Mouse (Mus musculus) liver, adult (tissue): ENCODE data around the gene Tshb.

Experiments used
- GATA4 ChIP-seq: IDR thresholded peaks from 2 replicates; pipeline ENCODE4 v1.6.1; 2014; ENCODE audit warnings: mild to moderate bottlenecking, low read length; ENCODE audit not compliant: insufficient replicate concordance

The Tshb gene

DNA sequence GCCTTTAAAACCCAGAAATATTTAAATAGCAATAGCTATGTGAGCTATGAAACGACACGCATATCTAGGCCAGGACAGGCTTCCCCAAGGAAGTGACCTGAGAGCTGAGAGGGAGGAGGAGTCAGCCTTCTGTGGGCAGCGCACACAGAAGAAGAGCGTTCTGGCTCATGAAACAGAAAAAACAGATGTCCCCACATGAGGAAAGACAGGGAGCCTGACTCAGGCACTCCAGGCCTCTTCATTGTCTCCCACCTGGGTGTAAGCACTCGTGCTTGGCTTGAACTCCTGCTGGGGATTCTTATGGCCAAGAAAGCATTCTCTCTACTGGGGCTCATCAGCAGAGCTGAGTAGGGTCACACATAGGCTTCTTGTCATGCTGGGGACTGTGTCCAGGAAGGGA, 37.9 kb downstream of the Tshb start:
- no peak for TF ChIP-seq GATA4

DNA sequence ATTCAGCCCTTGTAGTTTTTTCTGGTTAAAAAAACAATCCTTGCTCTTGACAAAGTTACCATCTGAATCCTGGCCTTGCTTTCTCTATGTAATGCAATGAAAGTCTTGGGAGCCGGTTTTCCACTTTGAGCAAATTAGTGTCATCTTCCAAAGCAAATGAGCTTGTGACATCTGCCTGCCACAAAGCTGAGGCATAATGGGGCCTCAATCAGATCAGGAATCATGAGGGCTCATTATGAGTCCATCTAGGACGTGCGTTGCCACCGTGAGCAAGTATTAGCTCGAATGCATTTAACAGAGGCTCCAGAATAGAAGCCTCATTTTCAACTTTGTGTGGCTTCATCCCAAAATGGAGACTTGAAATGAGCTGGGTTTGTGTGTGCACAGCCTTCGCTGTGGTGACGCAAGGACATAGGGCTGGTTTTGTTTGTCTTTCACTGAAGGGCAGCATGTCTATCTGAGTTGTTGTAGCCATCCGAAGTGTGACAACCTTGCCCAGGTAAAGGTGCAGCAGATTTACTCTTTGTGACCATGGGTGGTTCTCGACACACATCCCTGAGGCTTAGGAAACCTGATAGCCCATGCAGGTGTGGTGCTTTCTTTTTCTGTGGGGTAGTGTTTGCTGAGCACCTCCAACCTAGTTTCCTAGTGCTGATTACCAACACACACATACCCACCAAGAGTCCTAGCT, 38.6 kb downstream of the Tshb start:
- no peak for TF ChIP-seq GATA4

DNA sequence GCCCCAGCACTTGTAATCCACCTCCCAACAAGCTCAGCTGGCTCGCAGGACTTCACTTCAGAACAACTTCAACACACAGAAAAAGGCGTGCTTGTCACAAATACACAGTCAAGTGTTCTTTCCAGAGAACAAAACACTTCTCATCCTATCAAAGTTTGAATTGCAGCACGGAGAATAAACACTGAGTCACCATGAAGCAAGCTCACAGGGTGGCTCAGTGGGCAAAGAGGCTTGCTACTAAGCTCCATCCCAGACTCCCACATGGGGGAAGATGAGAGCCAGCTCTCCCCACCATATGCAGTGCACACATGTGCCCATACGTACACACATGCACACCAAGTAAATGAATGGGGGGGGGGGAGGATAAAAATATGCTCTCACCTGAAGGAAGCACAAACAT, 39.3 kb downstream of the Tshb start:
- TF ChIP-seq GATA4, result no peak

DNA sequence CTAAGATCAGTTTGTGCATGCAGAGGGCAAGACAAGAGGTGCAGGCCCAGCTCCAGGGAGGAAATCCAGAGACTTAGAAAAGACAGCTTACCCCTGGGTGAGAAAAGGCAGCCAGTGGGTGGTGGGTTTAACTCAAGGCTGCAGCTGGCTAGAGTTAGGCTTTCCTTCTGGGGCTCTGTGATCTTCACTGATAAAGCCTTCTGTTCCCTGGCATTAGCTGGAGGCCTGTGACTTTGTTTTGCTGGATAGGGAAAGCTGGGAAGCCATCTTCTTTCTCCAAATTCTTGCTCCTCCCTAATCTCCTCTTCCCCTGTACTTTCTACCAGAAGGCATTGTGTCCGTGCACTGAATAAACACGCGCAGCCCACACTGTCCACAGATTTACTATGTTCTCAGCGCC, 39.8 kb downstream of the Tshb start:
- TF ChIP-seq GATA4, result no peak

DNA sequence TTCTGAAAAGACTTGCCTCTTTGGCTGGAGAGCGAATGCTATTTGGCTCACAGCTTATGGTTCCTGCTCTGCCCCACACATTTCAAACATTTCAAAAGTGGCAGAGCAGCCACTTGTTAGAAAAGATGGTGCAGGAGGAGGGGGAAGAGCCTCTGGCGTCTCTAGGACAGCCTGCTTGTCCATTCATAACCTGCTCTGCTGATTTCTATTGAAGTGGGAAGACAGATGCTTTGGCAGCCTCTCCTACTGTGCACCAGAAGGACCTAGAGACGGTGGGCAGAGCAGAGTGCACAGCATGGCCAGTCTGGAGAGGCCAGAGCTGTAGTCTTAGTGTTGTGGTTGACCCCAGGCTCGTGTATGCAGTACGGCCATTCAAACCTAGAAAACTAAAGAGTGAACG, 43.6 kb downstream of the Tshb start:
- TF ChIP-seq GATA4, result no peak

DNA sequence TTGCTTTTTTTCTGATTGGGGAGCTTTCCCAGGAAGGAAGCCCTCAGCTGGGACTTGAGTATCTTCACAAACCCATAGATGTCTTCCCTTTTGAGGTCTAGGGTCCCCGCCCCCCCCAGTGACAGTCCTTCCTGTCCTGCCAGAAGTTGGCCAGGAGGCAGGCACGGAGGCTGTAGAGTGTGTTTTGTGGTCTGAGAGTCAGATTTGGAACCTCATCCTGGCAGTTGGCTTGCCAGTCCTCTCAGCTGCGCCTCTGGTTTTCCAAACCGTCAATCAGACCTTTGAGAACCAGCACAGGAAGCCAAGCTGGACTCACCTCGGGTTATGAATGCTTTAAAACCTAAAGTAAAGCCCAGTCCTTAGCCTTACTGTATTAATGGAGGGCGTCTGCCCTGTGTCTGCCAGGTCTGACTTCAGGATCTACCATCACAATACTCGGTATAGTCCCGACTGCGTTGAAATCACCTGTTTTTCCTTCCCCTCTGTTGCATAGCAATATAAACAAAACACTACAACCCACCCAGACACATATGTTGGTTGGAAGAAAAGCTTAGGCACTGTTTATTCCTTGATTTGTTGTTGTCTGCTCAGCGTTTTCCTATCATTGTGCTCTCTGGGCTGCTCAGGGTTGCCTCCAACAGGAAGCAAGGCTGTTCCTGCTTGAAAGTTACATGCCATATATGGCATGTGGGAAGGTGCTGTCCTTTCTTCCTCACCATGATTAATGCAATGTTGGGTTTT, 44.2 kb downstream of the Tshb start:
- peak; percentile 73 for TF ChIP-seq GATA4

DNA sequence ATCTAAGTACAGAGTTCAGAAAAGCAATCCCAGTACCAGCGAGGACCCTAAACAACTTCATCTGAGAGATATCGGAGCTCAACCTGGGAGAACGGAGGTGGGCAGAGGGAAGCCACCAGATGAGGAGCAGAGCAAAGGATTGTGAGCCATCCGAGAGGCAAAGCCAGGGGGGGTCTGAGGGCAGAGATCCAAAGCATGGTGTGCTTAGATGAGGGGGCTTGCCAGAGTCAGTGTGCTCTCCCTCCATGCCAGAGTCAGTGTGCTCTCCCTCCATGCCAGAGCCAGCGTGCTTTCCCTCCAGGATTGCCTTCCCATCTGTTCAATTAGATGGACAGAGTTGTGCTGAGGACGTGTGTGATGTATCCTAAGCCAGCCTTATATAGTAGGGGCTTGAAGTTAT, 45.4 kb downstream of the Tshb start:
- TF ChIP-seq GATA4, result no peak

DNA sequence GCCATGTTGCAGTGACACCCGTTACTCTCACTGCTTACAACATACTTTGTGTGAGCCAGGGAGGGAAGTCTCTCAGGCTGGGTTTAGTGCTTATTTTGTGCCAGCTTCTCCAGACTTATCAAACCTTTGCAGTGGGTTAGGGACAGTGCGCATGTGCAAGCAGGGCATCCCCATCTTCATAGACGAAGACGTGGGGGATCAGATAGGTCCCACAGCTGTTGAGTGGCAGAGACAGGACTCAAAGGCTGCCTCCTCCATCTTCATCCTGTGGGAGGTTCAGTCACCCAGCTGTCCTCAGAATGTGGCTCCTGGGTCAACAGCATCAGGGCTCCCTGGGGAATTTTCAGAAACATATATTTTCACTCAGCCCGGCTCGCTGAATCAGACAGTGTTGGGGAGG, 46.1 kb downstream of the Tshb start:
- TF ChIP-seq GATA4, result no peak

DNA sequence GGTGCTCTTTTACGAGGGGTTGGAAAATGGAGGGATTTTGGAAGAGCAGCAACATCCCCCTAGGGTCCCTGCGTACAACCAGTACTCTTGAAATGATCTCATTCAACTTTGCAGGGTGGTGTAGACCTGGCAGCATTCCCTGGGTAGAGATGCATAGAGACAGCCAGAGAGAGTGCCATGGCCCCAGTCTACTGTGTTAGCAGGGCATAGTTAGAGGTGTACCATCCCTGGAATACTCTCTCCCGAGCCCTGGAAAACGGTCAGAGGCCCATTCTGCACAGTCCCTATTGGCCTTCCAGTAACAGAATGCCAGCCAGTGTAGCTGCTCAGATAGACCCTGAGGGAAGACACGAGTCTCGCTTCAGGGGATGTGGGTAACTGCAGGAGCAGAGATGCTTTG, 46.9 kb downstream of the Tshb start:
- no peak for TF ChIP-seq GATA4

DNA sequence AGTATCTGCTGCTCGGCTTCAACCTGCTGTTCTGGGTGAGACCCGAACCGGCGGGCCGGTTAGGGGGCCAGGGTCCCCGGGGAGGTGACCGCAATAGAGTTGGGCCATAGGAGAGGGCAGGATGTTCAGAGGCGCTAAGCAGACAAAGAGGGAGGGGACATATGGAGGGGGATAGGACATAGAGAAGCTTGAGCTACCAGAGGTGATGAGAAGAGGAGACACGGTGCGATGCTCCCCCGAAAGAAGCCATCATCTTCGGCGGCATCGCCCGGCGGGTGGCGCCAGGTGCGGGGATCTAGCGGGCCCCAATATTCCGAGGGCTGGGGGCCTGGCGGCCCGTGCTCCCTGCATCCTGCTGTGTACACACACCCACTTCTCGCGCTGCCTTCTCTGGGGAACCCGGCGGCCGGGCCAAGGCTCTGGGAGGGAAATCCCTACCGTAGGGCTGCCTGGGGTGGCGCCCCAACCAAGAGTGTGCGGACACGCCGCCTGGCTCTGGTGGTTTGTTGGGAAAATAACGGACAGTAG, 47.4 kb downstream of the Tshb start:
- TF ChIP-seq GATA4, result no peak

DNA sequence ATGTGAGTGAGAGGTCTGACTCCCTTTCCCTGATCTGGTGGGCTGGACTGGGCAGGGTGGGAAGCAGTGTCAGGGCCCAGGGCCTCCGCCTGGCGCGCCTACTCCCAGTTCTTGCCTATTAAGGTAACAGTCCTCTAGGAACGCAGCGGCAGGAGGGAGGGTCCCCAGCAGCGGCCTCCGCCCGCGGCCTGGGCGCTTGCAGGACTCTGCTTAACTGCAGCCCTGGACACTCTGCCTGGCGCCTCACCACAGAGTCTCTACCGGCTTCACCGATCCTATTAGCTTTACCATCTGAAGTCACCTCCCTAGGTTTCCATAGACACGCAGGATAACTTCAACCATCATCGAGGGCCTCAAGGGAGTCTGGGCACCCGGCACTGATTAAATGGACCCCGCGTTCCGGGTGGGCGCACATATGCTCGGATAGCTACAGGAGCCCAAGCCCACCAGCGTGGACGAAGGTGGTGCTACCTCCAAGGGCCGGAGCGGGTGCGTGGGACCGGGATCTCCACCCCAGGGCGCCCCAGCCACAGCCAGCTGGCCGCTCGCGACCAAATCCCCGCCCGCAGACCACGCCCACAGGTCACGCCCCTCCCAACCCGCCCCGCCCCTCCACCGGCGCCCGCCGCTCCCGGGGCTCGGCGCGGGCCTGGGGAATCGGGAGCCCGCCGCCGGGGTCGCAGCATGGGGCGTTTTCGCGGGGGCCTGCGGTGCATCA, 48.0 kb downstream of the Tshb start, which contains the start of gene Tspan2:
Tspan2 (plus strand) TSS at position 217 of the 718 bp plus-strand sequence.
- no peak for TF ChIP-seq GATA4

DNA sequence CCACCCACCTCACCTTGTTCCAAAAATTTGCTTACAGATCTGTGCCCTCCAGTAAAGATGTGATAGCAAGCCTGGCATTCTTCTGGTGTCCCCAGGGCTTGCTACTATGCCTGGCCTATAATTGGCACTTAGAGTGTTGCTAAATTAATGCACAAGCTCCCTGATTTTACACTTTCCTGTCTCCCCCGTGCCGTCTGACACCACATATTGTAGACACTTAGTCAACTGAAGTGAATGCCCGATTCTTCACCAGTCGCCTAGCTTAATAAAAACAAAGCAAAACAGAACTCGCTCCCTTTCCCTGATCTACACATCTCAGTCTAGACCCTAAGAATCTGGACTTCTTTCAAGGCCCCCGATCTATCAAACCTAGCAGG, 48.6 kb downstream of the Tshb start:
- no peak for TF ChIP-seq GATA4

DNA sequence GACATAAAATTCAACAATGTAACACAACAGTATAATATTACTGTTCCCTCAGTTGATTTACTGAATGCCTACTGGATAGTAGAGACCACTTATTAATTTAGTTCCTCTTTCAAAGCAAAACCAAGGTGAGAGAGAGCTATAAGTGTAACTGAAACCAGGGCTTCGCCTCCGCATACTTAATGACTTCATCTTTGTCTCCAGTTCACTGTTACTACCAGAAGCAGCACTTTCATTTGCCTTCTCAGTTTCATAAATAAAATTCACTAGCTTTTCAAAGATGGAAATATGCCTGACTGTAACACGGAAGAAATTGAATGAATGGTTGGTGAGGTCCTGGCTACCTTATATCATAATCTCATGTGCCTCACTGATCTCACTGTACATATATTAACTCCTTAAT, 49.5 kb downstream of the Tshb start:
- TF ChIP-seq GATA4, result no peak

DNA sequence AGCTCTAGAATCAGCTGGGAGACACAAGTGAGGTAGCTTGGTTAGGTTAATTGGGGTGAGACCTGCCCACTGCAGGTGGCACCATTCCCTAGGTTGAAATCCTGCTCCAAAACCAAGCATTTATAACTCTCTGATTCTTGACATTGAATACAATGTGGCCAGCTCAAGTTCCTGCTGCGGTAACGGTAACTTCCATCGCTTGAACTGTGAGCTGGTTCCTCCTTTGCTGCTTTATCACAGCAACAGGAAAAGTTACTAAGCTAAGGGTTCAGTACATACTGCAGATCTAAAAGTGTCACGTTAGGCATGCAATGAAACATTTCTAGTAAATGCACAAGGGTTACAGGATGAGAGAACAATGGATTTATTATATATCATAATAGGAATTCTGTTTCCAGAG, 49.9 kb downstream of the Tshb start:
- TF ChIP-seq GATA4, result no peak

DNA sequence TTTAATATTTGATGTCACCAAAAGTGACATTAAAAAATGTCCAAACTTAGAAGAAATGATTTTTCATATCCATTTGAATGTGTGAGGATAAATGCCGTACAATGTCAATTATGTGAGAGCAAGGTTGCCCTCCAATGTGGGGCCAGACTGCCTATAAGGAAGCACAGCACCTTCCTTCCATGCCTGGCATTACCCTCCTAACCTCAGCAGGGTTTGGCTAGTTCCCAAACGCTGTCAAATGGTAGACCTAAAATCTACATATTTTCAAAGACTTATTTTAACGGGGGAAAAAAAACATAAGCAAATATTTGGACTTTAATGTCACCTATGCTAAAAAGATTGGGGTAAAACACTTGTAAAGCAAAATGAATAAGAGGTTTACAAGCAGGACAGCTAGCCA, 51.4 kb downstream of the Tshb start:
- no peak for TF ChIP-seq GATA4

DNA sequence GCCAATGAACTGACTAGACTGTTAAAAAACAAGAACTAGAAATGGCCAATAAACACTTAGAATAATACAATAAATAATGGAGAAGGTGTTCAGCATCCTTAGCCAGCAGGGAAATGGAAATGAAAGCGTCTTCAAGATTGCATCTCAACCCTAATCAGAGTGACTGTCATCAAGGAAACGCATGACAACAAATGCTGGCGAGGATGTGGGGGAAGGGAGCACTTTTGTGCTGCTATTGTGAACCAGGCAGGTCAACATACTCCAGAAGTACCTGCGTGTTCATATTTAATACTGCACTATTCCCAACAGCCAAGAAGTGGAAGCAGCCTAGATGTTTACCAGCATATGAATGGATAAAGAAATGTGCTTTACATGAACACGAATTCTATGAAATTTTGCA, 53.1 kb downstream of the Tshb start:
- TF ChIP-seq GATA4, result no peak
